Mouse (Mus musculus): ENCODE data around the gene Gusb. TPM values are rescaled to one million over a fixed set of nuclear protein-coding genes. Genes with fewer than 3 reads are reported as not detected.
"Not testable (repeated sequence)": the region's sequence is repeated elsewhere in the genome, so short reads cannot be mapped to it uniquely, and the experiment has no call there.

Gusb gene
- 1 to 10 TPM; 7.2 to 9.1 (median 8.4) TPM for total RNA-seq (2022)

GRCm38 (mm10) chr5:130002301-130003146, at the start of gene Gusb:
Gene Gusb, minus strand, starts transcription at chr5:130003049.
- peak; percentile 58 to 75 for DNase-seq (ENCODE audit: low spot score in 2 of 2)

- no peak for DNase-seq (ENCODE audit: low spot score in 2 of 2)
Observed at GRCm38 (mm10) chr5:130052510-130052909, 49.7 kb upstream of the Gusb start.

DNA sequence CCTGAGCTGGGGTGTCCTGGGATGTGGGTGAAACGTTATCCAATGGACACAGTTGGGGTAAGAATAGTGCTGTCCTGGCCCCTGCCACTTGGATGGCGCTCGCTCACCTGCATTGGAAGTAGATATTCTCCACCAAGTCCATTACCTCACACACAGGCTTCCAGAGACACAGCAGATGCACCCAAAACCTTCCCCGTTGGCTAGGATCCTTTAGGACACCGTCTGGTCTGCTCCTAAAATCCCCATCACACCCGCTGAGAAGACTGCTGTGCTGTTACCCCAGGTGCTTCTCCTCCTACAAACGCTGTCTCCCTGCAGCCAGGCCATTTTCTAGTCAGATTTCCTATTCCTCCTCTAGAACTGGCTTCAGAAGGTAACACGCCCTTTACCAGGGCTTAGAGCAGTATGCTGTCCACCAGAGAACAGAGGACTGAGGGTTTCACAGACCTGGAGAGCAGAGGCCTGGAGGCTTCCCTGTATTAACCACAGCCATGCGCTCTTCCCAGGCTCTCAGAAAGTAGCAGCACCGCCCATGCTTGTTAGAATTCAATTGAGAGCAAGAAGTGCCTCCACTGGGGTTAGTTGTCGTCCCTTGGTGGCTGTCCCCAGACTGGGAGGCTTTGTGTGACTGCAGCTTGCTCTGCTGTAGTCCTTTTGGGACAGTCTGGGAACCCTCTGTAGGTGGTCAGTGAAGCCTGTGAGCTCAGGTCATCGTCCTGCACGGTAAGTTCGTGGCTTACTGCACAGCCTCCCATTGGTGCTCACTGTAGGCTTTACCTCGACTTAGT, 48.4 kb upstream of the Gusb start:
- DNase-seq (ENCODE audit: low spot score in 2 of 2), result no peak

DNA sequence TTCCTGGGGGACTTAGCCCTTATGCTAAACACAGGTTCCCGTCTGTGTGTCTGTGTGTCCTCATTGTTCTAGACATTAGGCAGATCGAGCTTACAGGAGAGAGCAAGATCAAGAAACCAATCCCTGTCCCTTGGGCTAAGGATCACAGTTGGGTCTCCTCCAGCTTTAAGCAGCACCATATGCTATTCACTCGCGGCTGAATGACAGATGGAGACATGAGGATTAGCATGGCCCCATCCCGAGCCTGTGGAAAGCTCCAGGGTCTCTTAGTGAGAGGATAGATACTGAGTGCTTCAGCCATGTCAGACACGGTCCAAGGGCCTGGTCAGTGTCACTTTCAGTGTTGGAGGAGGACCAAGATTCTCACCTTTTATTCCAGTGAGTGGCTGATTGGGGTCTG, 47.6 kb upstream of the Gusb start:
- DNase-seq (ENCODE audit: low spot score in 2 of 2), result no peak

- DNase-seq (ENCODE audit: low spot score in 2 of 2), result peak in 1 of 2 experiments; percentile 27
Observed at GRCm38 (mm10) chr5:130048786-130049520, 46.1 kb upstream of the Gusb start.

DNA sequence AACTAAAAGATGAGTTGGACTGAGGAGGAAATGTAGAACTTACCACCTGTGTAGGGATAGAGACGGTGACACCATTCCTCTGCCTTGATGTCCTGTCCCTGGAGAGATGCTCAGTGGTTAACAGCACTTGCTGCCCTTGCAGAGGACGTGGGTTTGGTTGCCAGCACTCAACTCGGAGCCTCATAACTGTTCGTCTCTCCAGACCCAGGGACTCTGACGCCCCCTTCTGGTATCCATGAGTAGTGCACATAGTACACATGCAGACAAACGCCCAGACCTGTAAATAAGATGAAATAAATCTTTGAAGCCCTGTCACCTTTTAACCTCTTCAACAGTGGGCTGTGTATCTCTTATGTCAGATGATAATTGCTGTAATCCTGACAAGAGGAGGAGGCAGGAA, 44.2 kb upstream of the Gusb start:
- no peak for DNase-seq (ENCODE audit: low spot score in 2 of 2)

DNA sequence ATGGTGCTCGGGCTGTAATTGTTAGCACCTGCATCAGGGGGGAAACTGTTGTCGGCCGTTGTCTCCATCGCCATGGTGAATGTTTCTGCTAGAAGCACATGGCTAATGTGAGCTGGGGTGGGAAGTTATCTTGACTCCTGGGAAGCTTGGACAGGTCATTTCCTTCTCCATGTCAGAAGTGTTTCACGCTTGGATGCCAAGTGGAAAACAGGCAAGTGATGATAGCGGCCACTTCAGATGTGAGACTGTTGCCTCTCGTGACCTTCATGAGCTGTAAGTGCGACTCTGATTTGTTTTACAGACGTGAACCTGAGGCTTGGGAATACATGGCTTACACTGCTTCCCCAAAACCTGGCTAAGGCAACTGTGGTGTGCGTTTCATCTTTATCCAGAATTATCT, 43.7 kb upstream of the Gusb start:
- no peak for DNase-seq (ENCODE audit: low spot score in 2 of 2)

DNA sequence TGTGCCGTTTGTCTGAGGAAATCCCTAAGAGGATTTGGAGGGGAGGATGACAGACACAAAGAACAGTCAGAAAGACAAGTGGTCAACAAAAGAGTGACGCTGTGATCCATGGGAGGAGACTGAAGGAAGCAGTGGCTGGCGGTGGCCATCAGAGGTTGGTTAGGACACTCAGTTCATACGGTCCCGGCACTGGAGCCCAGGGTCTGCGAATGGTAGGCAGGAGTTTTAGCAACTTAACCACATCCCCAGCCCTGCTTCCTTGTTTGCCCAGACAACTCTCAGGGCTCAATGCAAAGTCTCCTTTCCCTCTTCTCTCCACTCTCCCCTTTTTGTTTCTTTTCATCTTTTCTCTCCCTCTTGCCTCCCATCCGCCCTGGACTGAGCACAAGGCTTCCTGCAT, 43.3 kb upstream of the Gusb start:
- no peak for DNase-seq (ENCODE audit: low spot score in 2 of 2)

- DNase-seq (ENCODE audit: low spot score in 2 of 2), result peak; percentile 59 to 77
Observed at GRCm38 (mm10) chr5:130044201-130044695, 41.4 kb upstream of the Gusb start.

- no peak for DNase-seq (ENCODE audit: low spot score in 2 of 2)
Observed at GRCm38 (mm10) chr5:130043741-130044140, 40.9 kb upstream of the Gusb start.

DNA sequence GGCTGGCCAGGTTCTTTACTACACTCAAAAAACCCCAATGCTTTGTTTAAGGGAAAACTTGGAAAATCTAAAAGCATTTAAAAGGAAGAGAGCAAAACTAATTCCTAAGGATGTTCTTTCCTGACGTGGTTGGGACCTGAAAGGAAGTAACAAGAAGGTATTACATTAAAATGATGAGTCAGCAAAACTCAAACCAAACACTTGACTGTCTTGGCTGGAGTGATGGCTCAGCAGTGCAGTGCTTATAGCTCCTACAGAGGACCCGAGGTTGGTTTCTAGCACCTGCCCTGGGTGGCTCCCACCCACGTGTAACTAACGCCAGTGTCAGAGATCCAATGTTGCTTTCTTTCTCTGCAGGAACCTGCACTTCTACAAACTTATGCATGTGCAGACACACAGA, 38.4 kb upstream of the Gusb start:
- no peak for DNase-seq (ENCODE audit: low spot score in 2 of 2)

- no peak for DNase-seq (ENCODE audit: low spot score in 2 of 2)
Observed at GRCm38 (mm10) chr5:130040797-130041196, 37.9 kb upstream of the Gusb start.

DNA sequence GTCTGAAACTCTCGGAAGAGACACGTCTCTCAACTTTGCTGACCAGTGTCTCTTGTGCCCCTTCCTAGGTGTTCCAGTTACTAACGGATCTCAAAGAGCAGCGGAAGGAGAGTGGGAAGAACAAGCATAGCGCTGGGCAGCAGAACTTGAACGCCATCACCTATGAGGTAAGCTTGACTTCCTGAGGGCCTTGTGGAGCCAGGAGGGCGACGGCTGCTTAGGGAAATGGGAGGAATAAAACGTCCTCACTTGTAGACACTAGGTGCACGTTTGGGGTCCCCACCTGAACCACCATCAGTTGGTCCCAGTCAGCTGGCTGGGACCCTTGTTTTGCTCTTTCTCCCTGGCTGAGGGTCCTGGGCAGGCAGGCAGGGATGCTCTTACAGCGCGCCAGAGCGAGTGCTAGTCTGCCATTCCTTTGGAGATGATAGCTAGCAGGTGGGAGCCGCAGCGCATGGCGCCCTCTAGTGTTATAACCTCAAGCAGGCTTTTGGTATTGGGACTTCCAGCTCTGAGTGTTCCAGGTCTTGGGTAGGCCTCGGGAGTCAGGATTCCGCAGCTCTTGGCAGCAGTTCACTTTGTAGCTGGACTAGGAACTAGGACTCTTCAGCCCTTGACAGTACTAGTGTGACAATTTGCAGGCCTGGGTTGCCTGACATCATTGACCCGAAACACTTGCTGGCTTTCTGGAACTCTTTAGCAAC, 35.1 kb upstream of the Gusb start:
- DNase-seq (ENCODE audit: low spot score in 2 of 2), result peak; percentile 54

DNA sequence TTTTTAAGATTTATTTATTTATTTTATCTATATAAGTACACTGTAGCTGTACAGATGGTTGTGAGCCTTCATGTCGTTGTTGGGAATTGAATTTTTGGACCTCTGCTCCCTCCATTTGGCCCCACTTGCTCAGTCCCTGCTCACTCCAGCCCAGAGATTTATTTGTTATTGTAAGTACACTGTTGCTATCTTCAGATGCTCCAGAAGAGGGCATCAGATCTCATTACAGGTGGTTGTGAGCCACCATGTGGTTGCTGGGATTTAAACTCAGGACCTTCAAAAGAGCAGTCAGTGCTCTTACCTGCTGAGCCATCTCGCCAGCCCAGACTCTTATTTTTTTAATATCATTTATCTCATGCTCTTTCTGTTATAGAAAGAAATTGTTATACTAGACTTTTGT, 33.5 kb upstream of the Gusb start:
- DNase-seq (ENCODE audit: low spot score in 2 of 2), result not testable (repeated sequence)

GRCm38 (mm10) chr5:130033869-130034268, 31.0 kb upstream of the Gusb start:
- DNase-seq (ENCODE audit: low spot score in 2 of 2), result no peak

DNA sequence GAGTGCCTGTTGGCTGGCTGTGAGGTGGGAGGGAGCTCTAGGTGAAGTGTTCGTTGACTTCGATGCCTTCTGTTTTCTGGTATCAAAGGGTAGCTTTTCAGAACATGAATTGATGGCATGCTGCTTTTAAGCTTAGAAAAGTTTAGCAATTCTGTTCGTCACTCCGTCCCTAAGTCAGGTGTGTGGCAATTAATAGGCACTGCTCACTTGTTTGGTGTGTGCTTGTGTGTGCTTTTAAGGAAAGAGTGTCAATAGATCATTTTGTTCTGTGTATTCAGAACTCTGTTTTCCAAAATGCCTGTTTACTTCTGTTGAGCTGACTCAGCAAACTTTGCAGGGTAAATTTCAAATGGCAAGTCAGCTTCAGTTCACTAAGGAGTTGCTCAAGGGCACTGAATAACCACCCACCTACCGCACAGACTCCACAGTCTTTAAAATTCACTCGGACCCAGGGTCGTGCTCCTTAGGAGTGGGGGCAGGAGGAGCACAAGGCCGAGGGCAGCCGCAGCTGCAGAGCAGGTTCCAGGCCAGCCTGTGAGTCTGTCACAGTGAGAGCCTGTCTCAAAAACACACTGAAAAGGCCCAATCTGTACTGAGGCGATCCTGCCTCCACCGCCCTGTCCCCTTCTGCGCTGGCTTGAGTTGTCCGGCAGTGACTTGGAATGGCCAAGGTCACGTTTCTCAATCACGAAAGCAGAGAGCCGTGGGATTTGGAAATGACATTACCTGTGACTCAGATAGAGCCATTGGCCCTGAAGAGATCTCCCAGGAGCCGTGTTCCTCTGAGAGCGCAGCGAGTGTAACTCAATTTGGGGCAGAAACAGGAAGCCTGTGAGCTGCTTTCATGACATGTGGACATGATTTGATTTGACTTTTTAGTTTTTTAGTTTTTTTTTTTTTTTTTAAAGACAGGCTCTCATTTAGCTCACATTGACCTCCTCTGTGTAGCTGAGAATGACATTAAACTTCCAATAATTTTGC, 28.9 kb upstream of the Gusb start:
- DNase-seq (ENCODE audit: low spot score in 2 of 2), result no peak

- peak; percentile 63 to 69 for DNase-seq (ENCODE audit: low spot score in 2 of 2)
Observed at GRCm38 (mm10) chr5:130029142-130029897, 26.5 kb upstream of the Gusb start, which contains the start of the genes Asl and Crcp. Gene Asl, minus strand, starts transcription at chr5:130029247. Gene Crcp, plus strand, starts transcription at chr5:130029290.

- no peak for DNase-seq (ENCODE audit: low spot score in 2 of 2)
Observed at GRCm38 (mm10) chr5:130027696-130028095, 24.8 kb upstream of the Gusb start.

GRCm38 (mm10) chr5:130027134-130027533, 24.3 kb upstream of the Gusb start:
- DNase-seq (ENCODE audit: low spot score in 2 of 2), result no peak

Data from gastrocnemius, adult 8-10 months (tissue).